Comparison of ENCODE assay signal across 7 mouse cellular contexts in genomic region chr14:58253369-58253968, GRCm38 (mm10).
DNase-seq lines count a peak whose midpoint lies in the region; ATAC-seq and TF ChIP-seq lines count a peak whose summit lies in the region.

No protein-coding gene starts in this region.

- H3K4me1 ChIP-seq in liver, embryonic 13.5 days (replicated peaks): no peaks in the 10 kb centered on the region

- intact Hi-C loops in heart, postnatal 14 days (cut with DNase I): no loop called here
- intact Hi-C loops in left cerebral cortex, adult 2 months (cut with DNase I): no loop called here

- H3K4me3 ChIP-seq in liver, embryonic 13.5 days (replicated peaks): no peak overlapping the region
- no peak overlapping the region for H3K4me3 ChIP-seq in left cerebral cortex, adult 2 months

- no peak for TF ChIP-seq CTCF in left cerebral cortex, adult 2 months (IDR thresholded peaks at IDR 0.05)

- peak; percentile 41; the same call in 1 of the 2 replicates for ATAC-seq in liver, embryonic 13.5 days (ENCODE audit: low read depth)

- DNase-seq in thymus, postnatal 4 days: peak; percentile 5
- DNase-seq in thymus, postnatal 10 days (ENCODE audit: low spot score in 2 of 2): no peak
- DNase-seq in cerebellum, postnatal 25 days: peak; percentile 23 to 56
- DNase-seq in heart, postnatal 14 days: peak; percentile 56 to 68
- no peak for DNase-seq in liver, embryonic 13.5 days
- DNase-seq in T-cell, adult 2 months (ENCODE audit: low spot score): no peak
- DNase-seq in left cerebral cortex, adult 2 months (ENCODE audit: extremely low spot score in 1 of 2, low spot score in 2 of 2): no peak

- WGBS in liver, embryonic 13.5 days (ENCODE audit: insufficient replicate concordance): 43% methylated on average over 3 of the region's 3 CpGs

- H3K9me3 ChIP-seq in liver, embryonic 13.5 days (replicated peaks): no peaks in the 10 kb centered on the region

- no peak overlapping the region for H3K9ac ChIP-seq in liver, embryonic 13.5 days

- H3K4me2 ChIP-seq in liver, embryonic 13.5 days: no peak overlapping the region

- H3K36me3 ChIP-seq in liver, embryonic 13.5 days: no peaks in the 10 kb centered on the region

- no peaks in the 10 kb centered on the region for H3K27me3 ChIP-seq in liver, embryonic 13.5 days

- H3K27ac ChIP-seq in liver, embryonic 13.5 days: no peak overlapping the region
- no peak overlapping the region for H3K27ac ChIP-seq in left cerebral cortex, adult 2 months

Comparison
In these comparisons a context has a peak if more than half of its experiments do, and no peak if none do; other contexts are left out.
1. DNase-seq: peak in thymus, postnatal 4 days (single experiment), cerebellum, postnatal 25 days (2 of 2) and heart, postnatal 14 days (2 of 2); none in thymus, postnatal 10 days (0 of 2), liver, embryonic 13.5 days (single experiment), T-cell, adult 2 months (single experiment) and left cerebral cortex, adult 2 months (0 of 2).